Mouse (Mus musculus) mouse trophoblast stem cell (cell line): ENCODE results near the gene Mdc1.

Source experiments
- in situ Hi-C, 2 experiments: fragments of 300-500 bp; cut with MseI, MboI; formaldehyde crosslinking; loops; 2 replicates in 1 of 2; 3 replicates in 1 of 2; pipeline ENCODE4 v1.15.1; 2025

The Mdc1 gene

GRCm38 (mm10) chr17:35850974-35851373 is 9.7 kb downstream of the Mdc1 start:
- in situ Hi-C loops: no loop called here

- in situ Hi-C loops: no loop called here
These were observed 18.1 kb downstream of the Mdc1 start for GRCm38 (mm10) chr17:35859371-35859770.

- in situ Hi-C loops: no loop called here
These were observed 18.5 kb downstream of the Mdc1 start for GRCm38 (mm10) chr17:35859835-35860234.

- in situ Hi-C loops: no loop called here
These were observed 19.5 kb downstream of the Mdc1 start for GRCm38 (mm10) chr17:35860831-35861197.

- in situ Hi-C loops: no loop called here
These were observed 20.0 kb downstream of the Mdc1 start, which contains the start of gene Nrm for GRCm38 (mm10) chr17:35861198-35861857. Gene Nrm, plus strand, starts transcription at chr17:35861318.

- in situ Hi-C loops: no loop called here
These were observed 23.6 kb downstream of the Mdc1 start for GRCm38 (mm10) chr17:35864832-35865353.

- in situ Hi-C loops: no loop called here
These were observed 24.4 kb downstream of the Mdc1 start, which contains the start of gene Ppp1r18 for GRCm38 (mm10) chr17:35865481-35866280. Gene Ppp1r18, plus strand, starts transcription at chr17:35865593.

- in situ Hi-C loops: no loop called here
These were observed 25.0 kb downstream of the Mdc1 start for GRCm38 (mm10) chr17:35866281-35866831.

GRCm38 (mm10) chr17:35866911-35867890 is 25.9 kb downstream of the Mdc1 start:
- in situ Hi-C loops: no loop called here

GRCm38 (mm10) chr17:35868165-35868820 is 27.0 kb downstream of the Mdc1 start:
- in situ Hi-C loops: no loop called here

- in situ Hi-C loops: no loop called here
These were observed 27.6 kb downstream of the Mdc1 start for GRCm38 (mm10) chr17:35868961-35869345.

GRCm38 (mm10) chr17:35869346-35870067 is 28.2 kb downstream of the Mdc1 start:
- in situ Hi-C loops: loop anchor here in 1 of 2 experiments (5.0 kb wide), 1 partner anchor 37 kb away; no protein-coding TSS in a partner anchor

GRCm38 (mm10) chr17:35870151-35870883 is 29.0 kb downstream of the Mdc1 start:
- in situ Hi-C loops: loop anchor here in 1 of 2 experiments (5.0 kb wide), 1 partner anchor 38 kb away; no protein-coding TSS in a partner anchor

- in situ Hi-C loops: loop anchor here in 1 of 2 experiments (5.0 kb wide), 1 partner anchor 39 kb away; no protein-coding TSS in a partner anchor
These were observed 29.8 kb downstream of the Mdc1 start for GRCm38 (mm10) chr17:35870884-35871696.

GRCm38 (mm10) chr17:35873774-35874519 is 32.6 kb downstream of the Mdc1 start:
- in situ Hi-C loops: loop anchor here in 1 of 2 experiments (5.0 kb wide), 1 partner anchor 42 kb away; no protein-coding TSS in a partner anchor

- in situ Hi-C loops: loop anchor here (5.0 kb wide), 1 partner anchor 42 kb away; no protein-coding TSS in a partner anchor
These were observed 33.4 kb downstream of the Mdc1 start for GRCm38 (mm10) chr17:35874721-35875120.
